Mouse (Mus musculus): ENCODE results near the gene Dbndd2. TPM values are rescaled to one million over a fixed set of nuclear protein-coding genes. Genes with fewer than 3 reads are reported as not detected.

Gene Dbndd2
- polyA plus RNA-seq, 1 experiment from 2014 or later, result 1.9 TPM

DNA sequence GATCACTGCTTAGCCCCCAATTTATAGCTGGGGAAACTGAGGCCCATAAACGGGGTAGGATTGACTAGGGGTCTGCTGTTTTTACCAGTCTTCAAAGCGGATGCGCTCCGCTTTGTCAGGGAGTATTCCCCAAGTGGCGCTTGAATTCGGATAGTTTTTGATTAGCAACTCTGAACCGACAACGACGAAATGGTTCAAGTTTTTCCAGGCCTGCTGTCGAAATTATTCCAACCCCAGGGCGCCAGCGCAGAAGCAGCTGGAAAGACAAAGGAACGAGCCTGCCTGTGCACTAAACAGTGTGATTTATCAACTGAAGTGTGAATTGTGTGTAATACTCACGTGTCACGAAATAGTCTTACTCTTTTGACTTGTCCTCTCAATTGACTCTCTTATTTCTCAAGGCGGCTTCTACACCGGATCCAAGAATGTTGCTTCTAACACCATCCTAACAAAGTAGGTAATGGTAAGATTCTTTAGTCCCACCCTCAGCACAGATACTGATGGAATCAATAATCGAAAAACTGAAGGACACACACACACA lies 42.4 kb upstream of the Dbndd2 start, which contains the start of gene Sdc4:
Sdc4 (minus strand) TSS at position 428 of the 541 bp plus-strand sequence.
- peak within 1 kb of the TSS; percentile 45 for H3K4me2 ChIP-seq
- WGBS (ENCODE audit: insufficient replicate concordance), result 12% methylated on average over 18 of the region's 18 CpGs
- no peaks in the 10 kb centered on the region for H3K9me3 ChIP-seq (replicated peaks)
- H3K4me3 ChIP-seq (replicated peaks), result peak within 1 kb of the TSS; percentile 58
- no peaks in the 10 kb centered on the region for H3K36me3 ChIP-seq
- H3K27ac ChIP-seq, result peak within 1 kb of the TSS; percentile 13; the same call in 1 of the 2 replicates
- peak within 1 kb of the TSS; percentile 68 for H3K9ac ChIP-seq
- peaks cover 53% of the 10 kb centered on the region for H3K27me3 ChIP-seq
- H3K4me1 ChIP-seq (replicated peaks), result peaks cover 17% of the 10 kb centered on the region
- ATAC-seq (ENCODE audit: low read depth) (no peak), DNase-seq (no peak)

DNA sequence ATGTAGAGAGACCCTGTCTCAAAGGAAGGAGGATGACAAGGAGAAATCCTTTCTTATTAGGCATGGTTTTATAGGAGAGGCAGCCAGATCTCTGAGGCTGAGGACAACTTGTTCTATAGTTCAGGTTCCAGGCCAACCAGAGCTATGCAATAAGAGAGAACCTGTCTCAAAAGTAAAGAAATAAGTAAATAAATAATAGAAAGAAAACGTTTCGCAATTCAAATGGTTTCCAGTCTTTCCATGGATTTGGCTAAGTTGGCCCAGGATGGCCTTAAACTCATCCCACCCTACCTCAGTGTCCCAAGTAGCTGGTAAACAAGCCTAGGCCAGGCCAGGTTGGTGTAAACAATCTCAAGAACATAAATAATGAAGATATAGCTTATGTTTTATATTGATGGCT lies 41.2 kb upstream of the Dbndd2 start:
- 54% methylated on average over 2 of the region's 2 CpGs for WGBS (ENCODE audit: insufficient replicate concordance)
- H3K36me3 ChIP-seq, result no peaks in the 10 kb centered on the region
- no peak overlapping the region for H3K4me3 ChIP-seq (replicated peaks)
- no peak overlapping the region for H3K9ac ChIP-seq
- H3K27ac ChIP-seq, result no peak overlapping the region
- H3K4me1 ChIP-seq (replicated peaks), result peaks cover 10% of the 10 kb centered on the region
- no peaks in the 10 kb centered on the region for H3K9me3 ChIP-seq (replicated peaks)
- peaks cover 53% of the 10 kb centered on the region for H3K27me3 ChIP-seq
- ATAC-seq (ENCODE audit: low read depth), result no peak
- no peak overlapping the region for H3K4me2 ChIP-seq
- DNase-seq, result no peak

DNA sequence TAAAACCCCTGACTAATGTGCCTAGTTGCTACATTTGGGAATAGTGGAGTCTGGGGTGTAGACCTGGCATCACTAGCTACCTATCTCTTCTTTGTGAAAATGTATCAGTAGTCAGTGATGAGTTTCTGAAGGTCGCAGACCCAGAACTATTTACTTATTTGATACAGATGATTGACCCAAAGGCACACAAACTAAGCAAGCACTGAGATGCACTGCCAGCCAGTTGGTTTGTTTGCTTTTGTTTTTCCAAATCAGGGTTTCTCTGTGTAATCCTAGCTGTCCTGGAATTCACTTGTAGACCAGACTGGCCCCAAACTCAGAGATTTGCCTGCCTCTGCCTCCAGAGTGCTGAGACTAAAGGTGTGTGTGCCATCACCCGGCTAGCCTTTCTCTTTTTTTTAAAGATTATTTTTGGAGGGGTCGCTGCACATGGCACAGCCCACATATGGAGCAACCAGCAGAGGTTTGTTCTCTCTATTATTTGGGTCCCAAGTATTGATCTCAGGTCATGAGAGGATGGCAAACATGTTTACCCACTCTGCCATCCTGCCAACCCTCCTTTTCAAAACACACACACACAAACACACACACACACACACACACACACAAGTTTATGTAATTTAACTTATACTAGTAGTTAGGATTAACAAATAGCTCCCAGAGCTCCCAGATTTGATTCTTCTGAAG lies 40.4 kb upstream of the Dbndd2 start:
- Histone ChIP-seq H3K9ac (no peak overlapping the region), H3K36me3 (no peaks in the 10 kb centered on the region), H3K4me1 (replicated peaks) (peaks cover 5% of the 10 kb centered on the region), H3K4me2 (no peak overlapping the region), H3K4me3 (replicated peaks) (no peak overlapping the region), H3K9me3 (replicated peaks) (no peaks in the 10 kb centered on the region), H3K27me3 (peaks cover 50% of the 10 kb centered on the region), H3K27ac (peak overlapping the region; percentile 29; the same call in 1 of the 2 replicates)
- ATAC-seq (ENCODE audit: low read depth) (no peak), DNase-seq (no peak)
- WGBS (ENCODE audit: insufficient replicate concordance), result 55% methylated on average over 3 of the region's 3 CpGs

DNA sequence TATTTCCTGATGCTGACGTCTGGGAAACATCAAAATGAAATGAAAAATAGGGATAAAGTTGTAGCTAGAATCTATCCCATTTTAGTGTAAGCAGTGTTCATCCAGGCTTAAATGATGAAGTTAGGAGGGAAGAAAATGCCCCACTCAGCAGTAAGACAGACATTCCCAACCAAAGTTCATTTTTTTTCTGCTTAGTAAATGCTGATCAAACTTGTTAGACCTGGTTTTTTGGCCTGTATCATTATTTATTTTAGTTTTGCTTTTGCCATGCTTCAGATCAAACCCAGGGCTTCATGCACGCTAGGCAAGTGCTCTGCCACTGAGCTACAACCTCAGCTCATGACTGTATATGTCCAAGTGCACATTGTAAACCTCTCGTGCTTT lies 39.8 kb upstream of the Dbndd2 start:
- WGBS (ENCODE audit: insufficient replicate concordance), result 49% methylated on average over 3 of the region's 3 CpGs

DNA sequence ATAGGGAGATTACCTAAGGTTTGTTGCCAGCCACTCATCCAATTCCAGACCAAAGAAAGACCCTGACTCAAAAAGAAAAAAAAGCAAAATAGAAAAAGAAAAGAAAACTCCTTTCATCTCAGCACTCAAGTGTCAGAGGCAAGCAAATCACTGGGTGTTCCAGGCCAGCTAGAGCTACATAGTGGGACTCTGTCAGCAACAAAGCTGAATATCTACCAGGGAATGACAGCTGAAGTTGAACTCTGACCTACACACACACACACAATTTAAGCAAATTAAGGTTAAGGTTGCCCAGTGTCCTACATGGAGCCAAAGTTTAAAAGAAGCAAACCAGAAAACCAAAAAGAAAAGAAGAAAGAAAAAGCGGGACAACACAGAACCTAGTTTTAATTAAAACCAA lies 37.8 kb upstream of the Dbndd2 start:
- no peaks in the 10 kb centered on the region for H3K36me3 ChIP-seq
- no peak overlapping the region for H3K4me3 ChIP-seq (replicated peaks)
- peaks cover 28% of the 10 kb centered on the region for H3K27me3 ChIP-seq
- DNase-seq (no peak), ATAC-seq (ENCODE audit: low read depth) (no peak)
- no peak overlapping the region for H3K4me2 ChIP-seq
- H3K4me1 ChIP-seq (replicated peaks), result no peaks in the 10 kb centered on the region; the same call in 1 of the 2 replicates
- no peak overlapping the region for H3K9ac ChIP-seq
- no peak overlapping the region for H3K27ac ChIP-seq
- WGBS (ENCODE audit: insufficient replicate concordance), result 71% methylated on average over 1 of the region's 1 CpGs
- no peaks in the 10 kb centered on the region for H3K9me3 ChIP-seq (replicated peaks)

More for the DNA sequence above, 39.8 kb upstream of the Dbndd2 start:
- Histone ChIP-seq H3K36me3 (no peaks in the 10 kb centered on the region), H3K4me3 (replicated peaks) (no peak overlapping the region), H3K4me2 (no peak overlapping the region), H3K4me1 (replicated peaks) (peaks cover 2% of the 10 kb centered on the region; the same call in 1 of the 2 replicates), H3K9ac (no peak overlapping the region), H3K9me3 (replicated peaks) (no peaks in the 10 kb centered on the region), H3K27me3 (peaks cover 46% of the 10 kb centered on the region), H3K27ac (no peak overlapping the region)
- ATAC-seq (ENCODE audit: low read depth), result no peak
- no peak for DNase-seq

DNA sequence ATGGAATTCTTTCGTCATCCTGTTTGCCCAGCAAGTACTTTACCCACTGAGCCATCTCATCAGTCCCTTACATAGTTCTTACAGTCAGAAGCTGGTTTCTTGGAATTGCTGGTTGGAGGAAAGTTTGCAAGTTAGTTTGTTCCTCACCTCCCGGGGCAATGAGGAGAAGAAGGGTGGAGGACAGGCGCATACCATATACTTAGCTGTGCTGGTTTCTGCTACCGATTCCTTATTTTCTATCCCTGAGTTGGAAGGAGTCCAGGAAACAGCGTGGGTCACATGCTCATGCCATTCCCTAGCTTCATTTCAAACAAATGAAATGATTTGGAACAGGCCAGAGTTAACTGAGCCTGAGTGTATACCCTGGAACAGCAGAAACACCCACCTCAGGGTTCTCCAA lies 37.0 kb upstream of the Dbndd2 start:
- ATAC-seq (ENCODE audit: low read depth) (no peak), DNase-seq (no peak)
- WGBS (ENCODE audit: insufficient replicate concordance), result 63% methylated on average over 5 of the region's 5 CpGs
- Histone ChIP-seq H3K4me1 (replicated peaks) (no peaks in the 10 kb centered on the region; the same call in 1 of the 2 replicates), H3K9ac (no peak overlapping the region), H3K27me3 (peaks cover 20% of the 10 kb centered on the region), H3K27ac (no peak overlapping the region), H3K9me3 (replicated peaks) (no peaks in the 10 kb centered on the region), H3K4me3 (replicated peaks) (no peak overlapping the region), H3K36me3 (no peaks in the 10 kb centered on the region), H3K4me2 (no peak overlapping the region)

DNA sequence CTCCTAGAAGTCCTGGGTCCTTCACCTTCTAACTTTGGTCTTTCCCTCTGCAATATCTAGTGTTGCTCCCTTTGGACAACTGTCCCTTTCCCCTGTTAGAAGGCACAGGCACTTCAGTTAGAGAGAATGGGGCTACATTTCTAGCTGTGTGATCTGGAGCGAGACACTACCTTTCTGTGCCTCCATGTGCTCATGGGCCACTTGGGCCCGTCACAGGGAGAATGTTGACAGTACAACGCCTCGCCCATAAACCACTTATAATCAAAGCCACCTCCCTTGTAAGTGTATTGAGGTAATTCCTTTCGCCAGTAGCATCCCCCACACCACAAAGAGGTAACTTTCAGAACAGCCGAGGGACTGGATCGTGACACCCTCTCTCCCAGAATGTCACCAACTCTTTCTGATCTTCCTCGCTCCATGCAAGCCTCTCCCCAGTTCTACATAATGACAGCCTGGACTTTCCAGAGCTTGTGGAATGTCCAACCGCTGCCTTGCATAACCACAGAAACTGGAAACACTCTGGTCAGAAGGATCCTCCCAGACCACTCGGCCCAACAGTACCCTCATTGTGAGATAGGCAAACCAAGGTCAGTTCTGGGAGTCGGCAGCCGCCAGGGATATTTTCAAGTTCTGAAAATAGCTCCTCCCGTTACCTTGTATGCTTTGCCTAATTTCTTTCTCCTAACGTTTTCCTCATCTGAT lies 36.4 kb upstream of the Dbndd2 start:
- H3K4me2 ChIP-seq, result no peak overlapping the region
- H3K27me3 ChIP-seq, result peaks cover 14% of the 10 kb centered on the region
- no peak for DNase-seq
- H3K27ac ChIP-seq, result no peak overlapping the region
- no peaks in the 10 kb centered on the region for H3K36me3 ChIP-seq
- no peak overlapping the region for H3K4me3 ChIP-seq (replicated peaks)
- H3K4me1 ChIP-seq (replicated peaks), result peaks cover 1% of the 10 kb centered on the region; the same call in 1 of the 2 replicates
- no peak for ATAC-seq (ENCODE audit: low read depth)
- H3K9me3 ChIP-seq (replicated peaks), result no peaks in the 10 kb centered on the region
- WGBS (ENCODE audit: insufficient replicate concordance), result 70% methylated on average over 14 of the region's 14 CpGs
- no peak overlapping the region for H3K9ac ChIP-seq

DNA sequence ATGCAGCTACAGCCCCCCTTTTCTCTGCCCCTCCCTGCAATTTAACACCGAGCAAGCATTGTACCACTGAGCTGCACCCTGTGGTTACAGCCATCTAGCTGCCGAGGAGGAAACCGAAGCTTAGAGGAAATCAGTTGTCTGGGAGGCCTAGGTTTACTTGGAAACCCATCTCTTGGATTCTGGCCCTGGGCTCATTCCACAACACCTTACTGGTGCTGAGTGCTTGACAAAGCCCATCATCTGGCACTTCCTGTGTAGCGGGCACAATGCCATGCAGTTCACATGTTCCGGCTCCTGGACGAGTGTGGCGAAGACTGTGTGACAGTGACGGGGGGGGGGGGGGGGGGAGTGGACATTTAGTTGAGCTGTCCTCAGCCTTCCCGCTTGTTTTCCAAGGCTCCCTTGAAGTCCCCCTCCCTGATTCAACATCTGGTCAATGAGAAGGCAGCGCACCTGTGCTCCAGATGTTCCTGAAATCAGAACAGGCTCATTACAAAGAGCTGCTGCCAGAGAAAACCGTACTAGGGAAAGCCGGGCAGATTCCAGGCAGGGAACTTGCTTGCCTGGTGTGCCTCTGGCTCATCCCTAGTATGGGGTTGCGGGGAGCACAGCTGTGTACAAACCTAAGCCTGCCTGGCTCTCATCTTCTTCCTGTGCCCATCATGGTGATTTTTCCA lies 33.8 kb upstream of the Dbndd2 start:
- H3K4me3 ChIP-seq (replicated peaks), result no peak overlapping the region
- H3K36me3 ChIP-seq, result no peaks in the 10 kb centered on the region
- no peak overlapping the region for H3K4me2 ChIP-seq
- no peak for ATAC-seq (ENCODE audit: low read depth)
- H3K27me3 ChIP-seq, result 0 out of 2 replicates have a peak, but pooled peaks cover 3% of the 10 kb centered on the region
- H3K27ac ChIP-seq, result no peak overlapping the region
- H3K9me3 ChIP-seq (replicated peaks), result no peaks in the 10 kb centered on the region
- DNase-seq, result no peak
- no peak overlapping the region for H3K9ac ChIP-seq
- WGBS (ENCODE audit: insufficient replicate concordance), result 43% methylated on average over 13 of the region's 13 CpGs
- H3K4me1 ChIP-seq (replicated peaks), result peaks cover 24% of the 10 kb centered on the region; the same call in 1 of the 2 replicates

DNA sequence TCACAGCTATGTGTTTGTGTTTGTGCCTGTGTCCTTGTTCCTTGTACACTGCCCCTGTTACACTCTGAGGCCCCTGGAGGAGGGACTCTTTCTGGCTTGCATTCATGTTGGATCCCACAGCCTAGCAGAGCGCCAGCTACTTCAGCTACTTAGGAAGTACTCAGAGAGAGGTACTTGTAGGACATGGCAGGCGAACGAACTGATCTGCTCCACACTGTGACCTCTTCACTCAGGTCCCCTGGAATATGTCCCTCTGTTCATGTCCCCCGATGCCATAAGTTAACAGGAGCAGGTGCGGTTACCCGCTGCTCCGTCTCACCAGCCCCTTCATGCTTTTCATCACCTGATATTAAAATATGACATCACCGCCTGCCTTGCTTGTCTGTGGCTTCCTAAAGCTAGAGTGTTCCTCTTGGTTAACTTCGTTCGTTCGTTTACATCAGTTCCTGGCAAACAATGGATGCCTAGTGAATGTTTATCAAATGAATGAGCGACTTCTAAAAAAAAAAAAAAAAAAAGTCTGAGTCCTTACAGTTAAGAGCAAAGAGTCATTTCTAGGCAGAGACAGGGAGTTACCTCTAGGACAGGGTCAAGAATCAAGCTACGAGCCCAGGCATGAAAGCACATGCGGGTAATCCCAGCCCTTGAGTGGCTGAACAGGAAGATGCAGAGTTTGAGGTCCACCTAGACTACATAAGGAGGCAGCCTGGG lies 32.7 kb upstream of the Dbndd2 start:
- Histone ChIP-seq H3K27me3 (0 out of 2 replicates have a peak, but pooled peaks cover 3% of the 10 kb centered on the region), H3K9ac (no peak overlapping the region), H3K27ac (no peak overlapping the region), H3K36me3 (no peaks in the 10 kb centered on the region), H3K4me3 (replicated peaks) (no peak overlapping the region), H3K4me1 (replicated peaks) (peaks cover 24% of the 10 kb centered on the region; the same call in 1 of the 2 replicates), H3K4me2 (no peak overlapping the region), H3K9me3 (replicated peaks) (no peaks in the 10 kb centered on the region)
- WGBS (ENCODE audit: insufficient replicate concordance), result 63% methylated on average over 14 of the region's 14 CpGs
- ATAC-seq (ENCODE audit: low read depth) (no peak), DNase-seq (no peak)

DNA sequence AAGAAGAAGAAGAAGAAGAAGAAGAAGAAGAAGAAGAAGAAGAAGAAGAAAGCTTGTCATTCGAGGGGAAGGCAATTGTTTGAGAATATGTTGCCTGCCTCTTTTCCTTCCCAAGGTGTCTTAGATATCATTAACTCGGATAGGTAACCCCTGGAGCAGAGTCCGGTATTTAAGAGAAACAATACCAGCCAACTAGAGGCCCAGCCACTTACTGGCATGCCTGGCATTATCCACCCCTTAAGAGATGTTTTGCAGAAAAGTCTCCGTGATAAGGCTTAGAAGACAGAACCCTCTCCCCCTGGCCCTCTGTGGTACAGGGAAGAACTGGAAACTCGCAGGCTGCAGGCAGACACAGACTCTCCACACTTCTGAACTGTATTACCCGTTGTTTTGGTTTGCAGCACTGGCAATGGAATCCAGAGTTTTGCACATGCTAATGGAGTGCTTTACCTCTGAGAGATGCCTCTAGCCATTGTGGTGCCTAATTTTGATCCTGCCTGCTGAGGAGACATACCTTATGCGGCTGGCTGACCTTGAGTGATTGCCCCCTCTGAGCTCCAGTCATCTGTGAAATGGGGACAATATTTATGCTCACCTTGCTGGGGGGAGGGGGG lies 31.9 kb upstream of the Dbndd2 start:
- 49% methylated on average over 7 of the region's 7 CpGs for WGBS (ENCODE audit: insufficient replicate concordance)
- H3K9ac ChIP-seq, result no peak overlapping the region
- H3K9me3 ChIP-seq (replicated peaks), result no peaks in the 10 kb centered on the region
- H3K27me3 ChIP-seq, result 0 out of 2 replicates have a peak, but pooled peaks cover 3% of the 10 kb centered on the region
- no peak overlapping the region for H3K4me3 ChIP-seq (replicated peaks)
- H3K4me2 ChIP-seq, result no peak overlapping the region
- no peak for ATAC-seq (ENCODE audit: low read depth)
- no peak for DNase-seq
- H3K36me3 ChIP-seq, result no peaks in the 10 kb centered on the region
- peaks cover 24% of the 10 kb centered on the region; the same call in 1 of the 2 replicates for H3K4me1 ChIP-seq (replicated peaks)
- no peak overlapping the region for H3K27ac ChIP-seq
